Mouse (Mus musculus) adrenal gland, adult 2 months (tissue): ENCODE measurements at regions not wholly inside any gene's neighbourhood (a gene's known extent, or its start where the extent isn't known, plus 50 kb on each side); places are given as distances from the start of the nearest gene placed in this dataset.

Experiments used
- DNase-seq: peaks from one replicate; pipeline ENCODE4 v3.0.0; 2021

DNA sequence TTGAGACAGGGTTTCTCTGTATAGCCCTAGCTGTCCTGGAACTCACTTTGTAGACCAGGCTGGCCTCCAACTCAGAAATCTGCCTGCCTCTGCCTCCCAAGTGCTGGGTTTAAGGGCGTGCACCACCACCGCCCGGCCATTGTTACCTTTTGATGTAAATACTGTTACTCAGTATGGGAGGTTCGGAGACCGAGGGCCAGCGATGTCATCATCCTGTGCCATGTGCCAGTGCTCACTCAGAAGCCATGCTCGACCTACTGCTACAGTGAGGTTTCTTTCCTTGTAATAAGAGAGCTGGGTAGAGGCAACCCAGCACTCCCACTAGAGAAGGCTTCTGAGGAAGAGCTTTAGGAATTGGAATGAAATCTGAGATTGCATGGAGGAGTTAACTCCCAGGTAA is 191.6 kb upstream of the Tgfbr2 start:
- no peak for DNase-seq

- DNase-seq = no peak
These were observed 191.0 kb upstream of the Tgfbr2 start for GRCm38 (mm10) chr9:116366193-116366592.

DNA sequence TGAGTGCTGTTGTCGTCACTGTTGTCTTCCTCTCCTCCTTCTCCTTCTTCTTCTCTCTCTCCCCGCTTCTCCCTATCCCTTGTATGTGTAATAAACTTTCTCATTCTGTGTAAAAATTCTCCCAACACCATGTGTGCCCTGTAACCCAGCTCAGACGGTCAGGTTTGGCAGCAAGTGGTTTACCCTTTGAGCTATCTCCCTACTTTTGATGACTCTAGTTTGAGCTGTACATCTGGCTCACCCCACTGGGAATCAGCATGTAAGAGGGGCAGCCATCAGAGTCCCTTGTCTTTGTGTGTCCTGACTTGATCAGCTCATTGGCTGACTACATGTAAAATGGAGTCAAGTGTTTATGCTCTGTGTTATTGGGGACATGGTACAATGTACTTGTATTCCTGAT is 190.5 kb upstream of the Tgfbr2 start:
- DNase-seq = no peak

GRCm38 (mm10) chr9:116365016-116365685 is 190.0 kb upstream of the Tgfbr2 start:
- peak; percentile 55 for DNase-seq

GRCm38 (mm10) chr9:116361092-116361491 is 185.9 kb upstream of the Tgfbr2 start:
- DNase-seq = no peak

GRCm38 (mm10) chr9:116354056-116354732 is 179.0 kb upstream of the Tgfbr2 start:
- peak; percentile 68 for DNase-seq

DNA sequence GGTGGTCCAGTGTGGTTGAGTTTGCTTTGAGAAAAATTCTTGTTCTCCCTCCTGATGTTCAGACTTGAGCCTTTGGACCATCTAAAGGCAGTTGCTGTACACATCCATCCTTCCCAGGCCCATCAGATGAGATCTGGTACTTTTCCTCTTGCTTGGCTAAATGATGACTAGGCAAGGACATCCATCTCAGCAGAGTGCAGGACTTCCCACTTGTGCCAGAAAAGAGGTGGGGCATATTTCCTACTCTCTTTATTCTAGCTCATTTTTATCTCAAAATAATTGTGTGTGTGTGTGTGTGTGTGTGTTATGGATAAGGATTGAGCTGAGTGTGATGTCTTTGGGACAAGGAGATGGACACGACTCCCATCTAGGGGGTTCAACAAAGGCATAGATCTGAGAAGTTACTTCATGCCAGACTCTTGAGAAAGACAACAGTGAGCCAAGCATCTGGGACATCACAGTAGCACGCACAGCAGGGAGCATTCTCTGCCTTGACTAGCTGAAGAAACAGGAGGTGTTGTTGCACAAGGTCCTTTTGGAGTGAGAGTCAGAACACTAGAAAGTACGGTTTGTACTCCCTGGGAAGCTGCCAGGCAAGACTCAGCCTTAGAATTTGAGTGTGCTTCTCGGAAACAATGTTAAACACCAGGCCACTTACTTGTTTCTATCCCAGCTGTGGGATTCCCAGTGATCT is 177.8 kb upstream of the Tgfbr2 start:
- DNase-seq = peak; percentile 47

DNA sequence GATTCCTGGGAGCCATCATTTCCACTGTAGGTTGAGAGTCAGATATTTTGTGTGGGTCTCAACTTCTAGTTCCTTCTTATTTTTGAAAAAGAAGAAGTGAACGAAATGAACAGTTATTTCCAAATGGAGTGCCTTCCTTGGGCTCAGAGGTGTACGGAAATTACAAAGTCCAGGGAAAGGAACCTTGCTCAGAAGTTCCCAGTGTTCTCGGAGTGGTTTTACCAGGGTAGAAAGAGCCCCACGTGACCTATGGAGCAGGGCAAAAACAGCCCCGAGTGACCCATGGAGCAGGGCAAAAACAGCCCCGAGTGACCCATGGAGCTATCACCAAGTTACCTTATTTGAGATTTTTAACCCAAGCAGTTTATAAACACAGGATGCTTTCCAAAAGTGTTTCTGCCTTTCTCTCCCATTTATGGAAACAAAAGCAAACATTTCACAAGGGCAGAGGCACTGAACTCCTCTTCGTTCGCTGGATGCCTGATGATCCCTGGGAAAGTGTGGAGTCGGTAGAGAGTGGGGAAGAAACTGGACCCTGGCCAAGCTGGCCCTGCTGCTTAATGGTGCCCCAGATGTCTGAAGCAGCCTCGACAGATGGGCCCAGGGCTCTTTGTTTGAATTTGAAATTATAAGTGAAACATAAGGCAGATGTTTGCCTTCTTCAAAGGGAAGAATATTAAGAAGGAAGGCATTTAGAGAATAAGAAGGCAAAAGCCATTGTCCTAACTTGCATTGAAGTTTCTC is 175.8 kb upstream of the Tgfbr2 start:
- no peak for DNase-seq

GRCm38 (mm10) chr9:116347021-116347420 is 171.9 kb upstream of the Tgfbr2 start:
- peak; percentile 81 for DNase-seq

DNA sequence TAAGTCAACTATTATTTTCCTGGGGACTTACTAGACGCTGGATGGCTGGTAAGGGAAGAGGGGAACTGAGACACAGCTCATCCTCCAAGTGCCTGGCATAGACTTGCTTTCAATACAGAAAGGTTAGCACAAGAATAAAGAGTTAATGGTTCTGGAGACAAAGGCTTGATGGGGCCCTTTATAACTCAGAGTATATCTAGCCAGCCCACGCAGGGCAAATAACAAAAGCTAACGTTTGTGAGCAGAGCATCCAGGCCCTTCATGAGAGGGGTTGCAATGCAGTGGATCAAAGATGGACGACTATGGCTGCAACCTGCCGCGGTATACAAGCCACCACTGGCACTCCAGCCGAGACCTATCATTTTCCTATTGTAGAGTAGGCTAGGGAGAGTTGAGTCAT is 171.3 kb upstream of the Tgfbr2 start:
- DNase-seq = no peak

DNA sequence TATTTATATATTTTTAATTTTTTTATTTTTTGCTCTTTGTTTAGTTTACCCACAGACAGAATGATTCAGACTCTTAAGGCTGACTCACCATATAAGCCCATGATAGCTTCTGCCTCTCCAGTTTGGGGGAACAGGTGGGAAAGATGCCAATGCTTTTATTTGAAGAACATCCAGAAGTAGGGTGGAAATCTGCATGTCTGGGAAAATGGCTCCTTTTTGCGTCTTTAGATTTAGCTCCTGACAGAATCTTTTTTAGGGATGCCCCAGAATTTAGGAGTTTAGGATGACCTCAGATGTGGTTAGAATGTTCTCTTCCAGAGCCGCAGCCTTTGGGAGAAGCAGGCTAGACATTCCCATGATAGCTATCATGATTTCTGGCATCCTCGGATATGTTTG is 167.9 kb upstream of the Tgfbr2 start:
- no peak for DNase-seq

GRCm38 (mm10) chr9:116342446-116343085 is 167.4 kb upstream of the Tgfbr2 start:
- DNase-seq = no peak

- DNase-seq = no peak
These were observed 166.8 kb upstream of the Tgfbr2 start for GRCm38 (mm10) chr9:116342009-116342408.

DNA sequence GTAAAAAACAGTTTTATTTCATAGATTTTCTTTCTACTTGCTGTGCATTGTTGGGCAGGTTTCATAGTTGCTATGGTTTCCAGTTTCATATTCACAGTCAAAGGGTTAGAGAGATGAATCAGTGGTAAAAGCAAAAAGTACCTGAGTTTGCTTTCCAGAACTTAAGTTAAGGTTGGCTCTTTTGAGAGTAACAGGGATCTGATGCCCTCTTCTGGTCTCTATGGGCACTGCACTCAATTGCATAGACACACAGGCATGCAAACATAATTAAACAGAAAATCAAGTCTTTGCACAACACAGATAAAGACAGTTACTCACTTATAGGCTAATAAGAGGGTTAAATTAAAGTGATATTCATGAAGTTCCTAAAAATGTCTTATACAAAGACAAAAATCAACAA is 165.8 kb upstream of the Tgfbr2 start:
- DNase-seq = no peak

GRCm38 (mm10) chr9:116338729-116339100 is 163.6 kb upstream of the Tgfbr2 start:
- DNase-seq = no peak

DNA sequence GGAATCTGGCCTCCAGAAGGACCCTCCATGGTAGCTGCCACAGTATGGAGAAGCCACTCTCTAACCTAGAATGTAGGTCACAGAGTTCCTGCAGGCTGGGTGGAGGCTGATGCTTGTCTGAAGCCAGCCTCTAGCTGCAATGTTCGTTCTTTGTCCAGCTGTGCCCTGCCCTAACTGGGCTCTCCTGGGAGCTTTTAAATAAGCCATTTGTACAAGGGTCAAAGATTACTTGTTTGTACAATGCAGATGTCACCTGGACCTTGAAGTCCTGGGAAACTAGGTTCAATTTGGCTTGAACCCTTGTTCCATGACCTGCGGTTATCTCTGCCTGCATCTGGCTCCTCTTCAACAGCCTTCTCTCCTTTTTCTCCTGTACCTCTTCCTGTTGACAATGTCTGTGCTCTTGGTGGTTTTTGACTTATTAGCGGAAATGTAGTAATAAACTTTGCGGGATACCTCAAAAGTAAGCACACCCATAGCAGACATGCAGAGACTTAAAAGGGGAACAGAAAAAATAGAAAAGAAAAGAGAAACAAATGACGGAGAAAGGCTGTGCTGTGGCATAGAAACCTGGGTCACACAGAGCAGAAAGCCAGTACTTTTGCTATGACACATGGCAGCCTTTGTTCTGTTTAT is 163.1 kb upstream of the Tgfbr2 start:
- peak; percentile 43 for DNase-seq

- no peak for DNase-seq
These were observed 162.4 kb upstream of the Tgfbr2 start for GRCm38 (mm10) chr9:116337446-116338010.

- DNase-seq = no peak
These were observed 160.7 kb upstream of the Tgfbr2 start for GRCm38 (mm10) chr9:116335561-116336478.

DNA sequence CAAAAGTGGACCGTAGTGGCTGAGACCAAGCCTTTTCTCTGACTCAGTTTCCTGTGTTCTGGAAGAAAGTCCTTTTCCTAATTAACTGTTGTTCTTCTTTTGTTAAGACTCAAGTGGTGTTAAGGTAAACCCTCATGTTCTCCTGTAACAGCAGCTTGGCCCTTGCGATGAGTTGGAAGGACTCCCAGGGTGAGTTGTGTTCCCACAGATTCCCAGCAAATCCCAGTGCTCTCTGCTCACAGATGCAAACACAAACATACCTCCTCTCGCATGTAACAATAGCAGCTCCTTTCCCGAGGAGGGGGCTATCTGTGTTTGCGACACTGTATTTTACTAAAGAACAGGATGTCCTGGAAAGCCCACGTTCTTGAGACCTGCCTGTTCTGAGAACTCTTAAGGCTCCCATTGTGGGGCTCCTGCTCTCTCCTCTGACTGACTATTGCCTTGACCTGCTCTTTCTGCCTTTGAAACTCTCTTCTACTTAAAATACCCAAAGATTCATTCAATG is 158.8 kb upstream of the Tgfbr2 start:
- no peak for DNase-seq
